Mouse (Mus musculus) midbrain, embryonic 16.5 days (tissue): ENCODE results near the gene Grcc10. TPM values are rescaled to one million over a fixed set of nuclear protein-coding genes. Genes with fewer than 3 reads are reported as not detected.
A peak's percentile ranks its signal among the peaks of the same experiment; 100 is the strongest.

Source experiments
- ATAC-seq: fragments of 200-750 bp; cut with Nextera tagmentation; 2 replicates; pipeline ENCODE4 v1.8.0; 2017; ENCODE audit warnings: moderate TSS enrichment
- H3K27ac ChIP-seq: fragments of 300-500 bp; sonication (generic); 2 replicates; pipeline ENCODE4 v1.5.1; 2014; ENCODE audit warnings: mild to moderate bottlenecking, low read length, mixed read lengths
- H3K27me3 ChIP-seq: fragments of 300-500 bp; sonication (generic); 2 replicates; pipeline ENCODE4 v1.6.1; 2014; ENCODE audit warnings: low read depth, low read length, mixed read lengths; ENCODE audit not compliant: control insufficient read depth, insufficient read depth
- H3K36me3 ChIP-seq: fragments of 300-500 bp; sonication (generic); 2 replicates; pipeline ENCODE4 v1.6.1; 2014; ENCODE audit warnings: mild to moderate bottlenecking, low read length, moderate library complexity, mixed read lengths; ENCODE audit not compliant: control insufficient read depth, insufficient read depth
- H3K4me1 ChIP-seq: fragments of 300-500 bp; sonication (generic); 2 replicates; pipeline ENCODE4 v1.6.1; 2014; ENCODE audit warnings: mild to moderate bottlenecking, low read length, mixed read lengths; ENCODE audit not compliant: control insufficient read depth, insufficient read depth
- H3K4me2 ChIP-seq: fragments of 300-500 bp; sonication (generic); 2 replicates; pipeline ENCODE4 v1.6.1; 2014; ENCODE audit warnings: mild to moderate bottlenecking, low read length, mixed read lengths
- H3K4me3 ChIP-seq: fragments of 300-500 bp; sonication (generic); 2 replicates; pipeline ENCODE4 v1.5.1; 2014; ENCODE audit warnings: low read depth, mild to moderate bottlenecking, low read length, moderate library complexity, mixed read lengths
- H3K9ac ChIP-seq: fragments of 300-500 bp; sonication (generic); 2 replicates; pipeline ENCODE4 v1.6.1; 2014; ENCODE audit warnings: low read depth, low read length, mixed read lengths
- H3K9me3 ChIP-seq: fragments of 300-500 bp; sonication (generic); replicated peaks from 2 replicates; pipeline ENCODE4 v1.6.1; 2014; ENCODE audit warnings: mild to moderate bottlenecking, low read length, mixed read lengths; ENCODE audit not compliant: control insufficient read depth, poor library complexity, severe bottlenecking
- WGBS: fragments of 180-500 bp; shearing (Covaris S2); extraction: QIAGEN DNeasy Blood & Tissue Kit; methylation state at CpG from one replicate; pipeline ENCODE4 v1.1.7; 2014; 5-methylcytosine and 5-hydroxymethylcytosine counted together
- polyA plus RNA-seq: library from polyadenylated mRNA; unstranded; fragments of >200 nt; fragmentation: Nextera tagmentation; extraction: Ambion mirVana; gene quantifications from 2 replicates; pipeline ENCODE4 v1.2.1, GENCODE M21; 2015

The Grcc10 gene
- polyA plus RNA-seq, 1 experiment from 2014 or later = 665 TPM

- peaks cover 29% of the 10 kb centered on the region for H3K4me1 ChIP-seq
- peaks cover 17% of the 10 kb centered on the region for H3K36me3 ChIP-seq
- no peak overlapping the region for H3K27ac ChIP-seq
- H3K4me2 ChIP-seq = no peak overlapping the region
- H3K9me3 ChIP-seq = no peaks in the 10 kb centered on the region
- WGBS = 85% methylated on average over 8 of the region's 8 CpGs
- H3K27me3 ChIP-seq = no peaks in the 10 kb centered on the region
- H3K4me3 ChIP-seq = no peak overlapping the region
- ATAC-seq = no peak
- H3K9ac ChIP-seq = no peak overlapping the region
These were observed 9.2 kb upstream of the Grcc10 start for GRCm38 (mm10) chr6:124750405-124750804.

GRCm38 (mm10) chr6:124746654-124747632 lies 5.8 kb upstream of the Grcc10 start:
- WGBS = 91% methylated on average over 7 of the region's 7 CpGs
- Histone ChIP-seq H3K27me3 (no peaks in the 10 kb centered on the region), H3K4me2 (peak overlapping the region; percentile 96; the same call in 1 of the 2 replicates), H3K36me3 (peaks cover 38% of the 10 kb centered on the region), H3K9ac (peak overlapping the region; percentile 86), H3K4me3 (no peak overlapping the region), H3K4me1 (peaks cover 15% of the 10 kb centered on the region), H3K9me3 (no peaks in the 10 kb centered on the region), H3K27ac (no peak overlapping the region; the same call in 1 of the 2 replicates)
- no peak for ATAC-seq

- 16% methylated on average over 8 of the region's 8 CpGs for WGBS
- H3K9me3 ChIP-seq = no peaks in the 10 kb centered on the region
- H3K36me3 ChIP-seq = peaks cover 38% of the 10 kb centered on the region
- peak overlapping the region; percentile 88 for H3K27ac ChIP-seq
- H3K4me3 ChIP-seq = peak overlapping the region; percentile 48
- H3K4me1 ChIP-seq = peaks cover 21% of the 10 kb centered on the region
- no peak; the same call in none of the 2 replicates for ATAC-seq
- H3K27me3 ChIP-seq = no peaks in the 10 kb centered on the region
- peak overlapping the region; percentile 86 for H3K9ac ChIP-seq
- peak overlapping the region; percentile 96 for H3K4me2 ChIP-seq
These were observed 5.1 kb upstream of the Grcc10 start for GRCm38 (mm10) chr6:124746296-124746605.

GRCm38 (mm10) chr6:124745490-124746295 lies 4.5 kb upstream of the Grcc10 start:
- H3K4me2 ChIP-seq = peak overlapping the region; percentile 96
- peaks cover 38% of the 10 kb centered on the region for H3K36me3 ChIP-seq
- H3K9ac ChIP-seq = peak overlapping the region; percentile 86
- peak overlapping the region; percentile 48 for H3K4me3 ChIP-seq
- H3K27me3 ChIP-seq = no peaks in the 10 kb centered on the region
- WGBS = under 1% methylated on average over 84 of the region's 85 CpGs
- peak overlapping the region; percentile 88 for H3K27ac ChIP-seq
- peaks cover 21% of the 10 kb centered on the region for H3K4me1 ChIP-seq
- H3K9me3 ChIP-seq = no peaks in the 10 kb centered on the region
- peak; percentile 82 for ATAC-seq

GRCm38 (mm10) chr6:124744755-124745321 lies 3.7 kb upstream of the Grcc10 start:
- no peak; the same call in 1 of the 2 replicates for ATAC-seq
- Histone ChIP-seq H3K9ac (peak overlapping the region; percentile 86), H3K36me3 (peaks cover 38% of the 10 kb centered on the region), H3K27me3 (no peaks in the 10 kb centered on the region), H3K27ac (peak overlapping the region; percentile 88), H3K4me3 (peak overlapping the region; percentile 48; the same call in 1 of the 2 replicates), H3K4me1 (peaks cover 24% of the 10 kb centered on the region), H3K9me3 (no peaks in the 10 kb centered on the region), H3K4me2 (peak overlapping the region; percentile 96)
- WGBS = 76% methylated on average over 26 of the region's 26 CpGs

GRCm38 (mm10) chr6:124743647-124744046 lies 2.5 kb upstream of the Grcc10 start:
- H3K36me3 ChIP-seq = peaks cover 33% of the 10 kb centered on the region

GRCm38 (mm10) chr6:124742839-124743514 lies 1.8 kb upstream of the Grcc10 start:
- Histone ChIP-seq H3K9ac (no peak overlapping the region), H3K4me3 (no peak overlapping the region), H3K9me3 (no peaks in the 10 kb centered on the region), H3K27me3 (no peaks in the 10 kb centered on the region), H3K4me1 (peaks cover 38% of the 10 kb centered on the region), H3K4me2 (no peak overlapping the region), H3K36me3 (peaks cover 33% of the 10 kb centered on the region), H3K27ac (no peak overlapping the region; the same call in 1 of the 2 replicates)
- WGBS = 93% methylated on average over 15 of the region's 15 CpGs
- ATAC-seq = no peak

More at GRCm38 (mm10) chr6:124743647-124744046, 2.5 kb upstream of the Grcc10 start:
- WGBS = 93% methylated on average over 8 of the region's 8 CpGs
- Histone ChIP-seq H3K4me2 (no peak overlapping the region), H3K4me3 (no peak overlapping the region), H3K9me3 (no peaks in the 10 kb centered on the region), H3K27ac (no peak overlapping the region), H3K4me1 (peaks cover 36% of the 10 kb centered on the region), H3K27me3 (no peaks in the 10 kb centered on the region), H3K9ac (no peak overlapping the region)
- no peak for ATAC-seq

- H3K9ac ChIP-seq = peak overlapping the region; percentile 56; the same call in 1 of the 2 replicates
- H3K27ac ChIP-seq = peak overlapping the region; percentile 94
- 66% methylated on average over 3 of the region's 3 CpGs for WGBS
- ATAC-seq = no peak
- peaks cover 24% of the 10 kb centered on the region for H3K36me3 ChIP-seq
- peak overlapping the region; percentile 71 for H3K4me3 ChIP-seq
- no peaks in the 10 kb centered on the region for H3K9me3 ChIP-seq
- H3K4me2 ChIP-seq = peak overlapping the region; percentile 79
- no peaks in the 10 kb centered on the region for H3K27me3 ChIP-seq
- H3K4me1 ChIP-seq = peaks cover 38% of the 10 kb centered on the region
These were observed 668 bp upstream of the Grcc10 start for GRCm38 (mm10) chr6:124741842-124742241.
